Mouse (Mus musculus): ENCODE measurements around the gene Znrf1.

Gene Znrf1

GRCm38 (mm10) chr8:111597310-111597709 lies 61.4 kb downstream of the Znrf1 start:
- no peak for DNase-seq (ENCODE audit: low spot score in 2 of 2)

DNA sequence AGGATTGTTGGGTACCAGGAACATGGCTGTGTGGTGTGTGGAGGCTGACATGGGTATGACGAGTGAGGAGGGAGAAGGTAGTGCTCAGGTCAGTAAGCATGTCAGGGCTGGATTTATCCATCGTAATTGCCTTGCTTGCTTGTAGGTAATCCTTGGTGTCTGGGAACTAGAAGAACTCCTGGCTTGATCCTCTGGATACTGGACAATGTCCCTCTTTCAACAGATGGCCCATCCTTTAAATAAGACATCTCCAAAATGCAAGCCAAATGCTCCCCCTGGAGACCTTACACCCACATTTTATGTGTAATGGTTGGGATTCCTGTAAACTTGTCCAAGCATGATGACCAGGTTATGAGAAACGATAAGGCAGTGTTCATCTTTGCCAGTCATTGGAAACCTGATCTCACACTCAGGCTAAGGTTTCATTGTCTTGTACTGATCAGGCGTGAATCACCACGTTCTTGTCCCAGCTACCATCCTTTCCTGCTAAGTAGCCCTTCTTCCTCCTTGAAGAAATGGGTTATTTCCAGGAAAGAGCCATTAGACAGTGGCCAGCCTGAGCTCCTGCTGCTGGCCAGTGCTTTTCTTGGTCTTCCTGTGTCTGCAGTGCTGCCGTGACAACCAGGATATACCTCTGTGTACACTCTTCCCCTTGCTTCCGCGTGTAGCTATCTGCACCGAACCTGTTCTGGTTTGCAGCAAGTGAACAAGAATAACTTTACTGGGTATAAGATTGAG lies 64.0 kb downstream of the Znrf1 start:
- DNase-seq (ENCODE audit: low spot score in 2 of 2), result no peak

- peak in 1 of 2 experiments; percentile 26 for DNase-seq (ENCODE audit: low spot score in 2 of 2)
Measured at GRCm38 (mm10) chr8:111602050-111602449, 66.2 kb downstream of the Znrf1 start.

- no peak for DNase-seq (ENCODE audit: low spot score in 2 of 2)
Measured at GRCm38 (mm10) chr8:111604986-111605385, 69.1 kb downstream of the Znrf1 start.

DNA sequence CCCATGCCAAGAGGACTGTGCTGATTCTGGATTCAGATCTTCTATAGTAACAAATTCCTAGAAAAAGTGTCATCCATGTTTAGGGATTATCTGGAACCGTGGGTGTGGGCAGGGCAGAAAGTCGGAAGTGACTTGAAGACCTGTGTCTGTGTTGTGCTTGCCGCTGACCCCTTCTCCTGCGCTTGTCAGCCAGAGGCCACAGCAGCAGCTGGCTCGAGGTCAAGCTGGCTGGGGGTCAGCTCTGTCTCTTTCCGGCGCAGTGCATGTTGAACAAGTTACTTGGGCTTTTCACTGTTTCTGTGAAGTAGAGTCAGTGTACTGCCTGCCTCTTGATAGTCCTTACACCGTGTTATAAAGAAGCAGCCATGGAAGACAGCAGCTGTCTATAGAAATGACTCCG lies 71.1 kb downstream of the Znrf1 start:
- DNase-seq (ENCODE audit: low spot score in 2 of 2), result no peak

DNA sequence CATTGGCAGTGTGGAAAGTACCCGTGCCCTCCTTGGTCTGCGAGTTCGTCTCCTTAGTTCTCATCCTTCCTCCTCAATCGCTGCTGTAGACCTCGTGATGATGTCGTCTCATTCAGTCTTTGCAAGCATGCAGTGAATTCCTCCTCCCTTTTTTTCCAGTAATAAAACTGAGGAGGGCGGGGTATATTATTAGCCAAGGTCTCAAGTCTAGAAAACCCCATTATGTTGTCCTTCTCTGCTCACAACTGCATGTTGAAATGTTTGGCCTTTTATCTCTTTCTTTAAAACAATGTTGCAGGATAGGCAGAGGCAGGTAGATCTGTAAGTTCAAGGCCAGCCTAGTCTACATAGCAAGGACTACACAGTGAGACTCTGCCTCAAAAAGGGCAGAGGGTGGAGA lies 71.5 kb downstream of the Znrf1 start:
- DNase-seq (ENCODE audit: low spot score in 2 of 2), result no peak

- no peak for DNase-seq (ENCODE audit: low spot score in 2 of 2)
Measured at GRCm38 (mm10) chr8:111613181-111613580, 77.3 kb downstream of the Znrf1 start.

- DNase-seq (ENCODE audit: low spot score in 2 of 2), result no peak
Measured at GRCm38 (mm10) chr8:111614786-111615701, 79.1 kb downstream of the Znrf1 start.

DNA sequence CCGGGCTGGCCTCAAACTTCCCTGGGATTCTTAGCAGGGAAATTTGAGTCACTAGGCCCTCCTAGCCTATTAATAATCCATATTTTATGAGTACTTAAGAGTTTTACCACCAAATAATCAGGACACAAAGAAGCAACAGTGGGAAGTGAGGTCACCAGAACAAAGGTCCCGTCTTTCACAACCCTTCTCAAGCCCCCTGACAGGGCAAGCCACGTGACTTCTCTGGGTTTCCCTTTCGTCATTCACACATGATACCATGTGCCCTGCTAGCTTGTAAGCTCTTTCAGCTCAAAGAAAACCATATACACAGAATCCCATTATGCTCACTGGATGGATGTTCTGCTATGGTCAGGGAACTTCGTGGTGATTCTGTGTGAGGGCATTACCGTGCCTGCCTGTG lies 81.9 kb downstream of the Znrf1 start:
- DNase-seq (ENCODE audit: low spot score in 2 of 2), result no peak

DNA sequence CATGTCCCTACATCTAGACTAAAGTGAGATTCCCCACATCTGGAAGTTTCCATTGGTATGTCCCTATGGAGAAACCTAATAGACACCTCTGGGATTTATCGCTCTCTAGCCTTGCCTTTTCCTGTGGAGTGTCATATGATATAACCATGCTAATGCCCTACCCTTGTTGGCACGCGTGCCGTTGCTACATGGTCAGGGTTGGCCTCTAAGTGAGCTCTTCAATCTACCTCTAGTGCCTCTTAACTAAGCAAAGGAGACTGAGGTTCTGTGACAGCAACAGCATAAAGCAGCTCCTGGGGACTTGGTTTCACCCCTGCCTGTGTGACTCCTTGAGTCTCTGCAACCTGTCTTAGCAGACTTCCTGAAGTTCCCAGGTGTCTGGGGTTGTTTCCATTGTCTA lies 82.4 kb downstream of the Znrf1 start:
- DNase-seq (ENCODE audit: low spot score in 2 of 2), result no peak

DNA sequence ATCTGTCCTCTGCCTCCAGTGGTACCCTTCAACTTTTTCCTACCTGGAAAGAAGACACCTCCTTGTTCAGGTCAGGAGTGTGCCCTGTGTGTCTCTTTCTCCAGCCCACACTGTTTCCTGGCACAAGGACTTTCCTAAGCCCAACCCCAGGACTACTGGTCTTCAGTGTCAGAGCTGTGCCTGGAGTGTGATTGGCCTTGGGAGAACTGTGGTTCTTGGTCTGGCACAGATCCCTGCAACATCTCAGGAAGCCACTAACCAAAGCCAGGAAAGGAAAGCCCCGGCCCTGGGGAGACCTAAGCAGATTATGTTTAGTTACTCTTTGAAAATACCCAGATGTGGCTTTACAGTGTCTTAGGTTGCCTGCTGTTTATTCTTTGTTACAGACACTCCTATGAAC lies 84.0 kb downstream of the Znrf1 start:
- no peak for DNase-seq (ENCODE audit: low spot score in 2 of 2)

DNA sequence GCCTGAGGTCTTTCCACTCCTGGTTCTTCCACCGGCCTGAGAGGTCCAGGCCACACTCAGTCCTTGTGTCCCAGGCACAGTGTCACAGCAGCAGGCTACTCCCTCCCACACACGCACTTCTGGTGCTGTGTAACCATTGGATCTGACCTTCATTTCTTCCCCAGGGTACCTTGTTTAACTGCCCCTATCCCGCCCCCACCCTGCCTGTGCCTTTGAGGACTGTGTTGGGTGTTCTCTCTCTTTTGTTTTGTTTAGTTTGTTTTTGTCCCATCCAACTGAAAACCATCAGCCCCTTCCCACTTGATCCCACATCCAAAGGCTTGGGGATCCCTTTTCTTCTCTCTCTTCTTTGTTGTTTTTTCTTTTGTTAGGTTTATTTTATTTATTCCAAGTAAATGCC lies 86.2 kb downstream of the Znrf1 start:
- no peak for DNase-seq (ENCODE audit: low spot score in 2 of 2)

DNA sequence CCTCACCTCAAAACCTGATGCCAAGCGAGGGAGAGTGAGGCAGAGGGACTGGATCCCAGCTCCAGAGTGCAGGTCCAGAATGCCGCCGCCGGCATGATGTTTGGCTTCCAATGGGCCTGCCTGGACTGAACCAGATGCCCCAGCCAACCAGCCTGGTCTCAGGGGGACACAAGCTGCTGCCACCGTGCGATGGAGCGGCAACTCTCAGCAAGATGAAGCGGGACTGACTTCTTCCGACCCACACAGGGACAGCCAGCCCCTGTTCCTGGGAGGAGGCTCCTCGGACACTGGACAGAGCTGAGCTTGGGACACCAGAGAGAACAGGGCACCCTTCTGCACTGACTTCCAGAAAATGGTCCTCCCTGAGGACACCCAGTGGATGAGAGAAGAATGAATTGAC lies 86.7 kb downstream of the Znrf1 start:
- DNase-seq (ENCODE audit: low spot score in 2 of 2), result no peak

GRCm38 (mm10) chr8:111624081-111624852 lies 88.4 kb downstream of the Znrf1 start:
- DNase-seq (ENCODE audit: low spot score in 2 of 2), result peak in 1 of 2 experiments; percentile 72

GRCm38 (mm10) chr8:111624853-111625221 lies 88.9 kb downstream of the Znrf1 start:
- DNase-seq (ENCODE audit: low spot score in 2 of 2), result no peak

- peak in 1 of 2 experiments; percentile 76 for DNase-seq (ENCODE audit: low spot score in 2 of 2)
Measured at GRCm38 (mm10) chr8:111625694-111626527, 90.0 kb downstream of the Znrf1 start.

GRCm38 (mm10) chr8:111626528-111626820 lies 90.6 kb downstream of the Znrf1 start:
- DNase-seq (ENCODE audit: low spot score in 2 of 2), result peak in 1 of 2 experiments; percentile 52

GRCm38 (mm10) chr8:111626933-111627332 lies 91.0 kb downstream of the Znrf1 start:
- no peak for DNase-seq (ENCODE audit: low spot score in 2 of 2)

GRCm38 (mm10) chr8:111627923-111628322 lies 92.0 kb downstream of the Znrf1 start:
- DNase-seq (ENCODE audit: low spot score in 2 of 2), result no peak

GRCm38 (mm10) chr8:111628401-111628800 lies 92.5 kb downstream of the Znrf1 start:
- no peak for DNase-seq (ENCODE audit: low spot score in 2 of 2)

- DNase-seq (ENCODE audit: low spot score in 2 of 2), result no peak
Measured at GRCm38 (mm10) chr8:111628894-111629501, 93.1 kb downstream of the Znrf1 start.
